Mouse (Mus musculus) hindbrain, embryonic 16.5 days (tissue): ENCODE measurements around the gene Klf12. TPM values are rescaled to one million over a fixed set of nuclear protein-coding genes. Genes with fewer than 3 reads are reported as not detected.
A peak's percentile ranks its signal among the peaks of the same experiment; 100 is the strongest.

Source experiments
- ATAC-seq: fragments of 200-750 bp; cut with Nextera tagmentation; 2 replicates; pipeline ENCODE4 v1.8.0; 2017; ENCODE audit warnings: moderate TSS enrichment, moderate library complexity
- H3K27ac ChIP-seq: fragments of 300-500 bp; sonication (generic); 2 replicates; pipeline ENCODE4 v1.5.1; 2014; ENCODE audit warnings: low read depth, mild to moderate bottlenecking, control low read depth, low read length, moderate library complexity
- H3K27me3 ChIP-seq: fragments of 300-500 bp; sonication (generic); replicated peaks from 2 replicates; pipeline ENCODE4 v1.6.1; 2014; ENCODE audit warnings: low read length; ENCODE audit not compliant: control insufficient read depth, insufficient read depth
- H3K36me3 ChIP-seq: fragments of 300-500 bp; sonication (generic); 2 replicates; pipeline ENCODE4 v1.6.1; 2014; ENCODE audit warnings: mild to moderate bottlenecking, low read length, moderate library complexity, mixed read lengths; ENCODE audit not compliant: control insufficient read depth, insufficient read depth
- H3K4me1 ChIP-seq: fragments of 300-500 bp; sonication (generic); 2 replicates; pipeline ENCODE4 v1.6.1; 2014; ENCODE audit warnings: low read depth, low read length; ENCODE audit not compliant: control insufficient read depth, insufficient read depth
- H3K4me2 ChIP-seq: fragments of 300-500 bp; sonication (generic); 2 replicates; pipeline ENCODE4 v1.6.1; 2014; ENCODE audit warnings: mild to moderate bottlenecking, low read length, control low read depth, moderate library complexity
- H3K4me3 ChIP-seq: fragments of 300-500 bp; sonication (generic); 2 replicates; pipeline ENCODE4 v1.5.1; 2014; ENCODE audit warnings: mild to moderate bottlenecking, low read length, control low read depth, moderate library complexity
- H3K9ac ChIP-seq: fragments of 300-500 bp; sonication (generic); 2 replicates; pipeline ENCODE4 v1.6.1; 2014; ENCODE audit warnings: low read depth, mild to moderate bottlenecking, control low read depth, low read length, moderate library complexity
- H3K9me3 ChIP-seq: fragments of 300-500 bp; sonication (generic); 2 replicates; pipeline ENCODE4 v1.6.1; 2014; ENCODE audit warnings: mild to moderate bottlenecking, low read length, moderate library complexity; ENCODE audit not compliant: control insufficient read depth
- WGBS: fragments of 180-500 bp; shearing (Covaris S2); extraction: QIAGEN DNeasy Blood & Tissue Kit; methylation state at CpG from one replicate; pipeline ENCODE4 v1.1.7; 2014; 5-methylcytosine and 5-hydroxymethylcytosine counted together
- polyA plus RNA-seq: library from polyadenylated mRNA; unstranded; fragments of >200 nt; fragmentation: Nextera tagmentation; extraction: Ambion mirVana; gene quantifications from 2 replicates; pipeline ENCODE4 v1.2.1, GENCODE M21; 2015

The Klf12 gene
- polyA plus RNA-seq, 1 experiment from 2014 or later = 39.9 TPM

GRCm38 (mm10) chr14:99900902-99901301 lies 383.6 kb downstream of the Klf12 start:
- H3K9ac ChIP-seq = no peak overlapping the region
- H3K36me3 ChIP-seq = no peaks in the 10 kb centered on the region
- no peaks in the 10 kb centered on the region for H3K4me1 ChIP-seq
- no peak overlapping the region for H3K4me2 ChIP-seq
- 99% methylated on average over 3 of the region's 3 CpGs for WGBS
- no peaks in the 10 kb centered on the region for H3K9me3 ChIP-seq
- no peak overlapping the region for H3K4me3 ChIP-seq
- H3K27me3 ChIP-seq = no peaks in the 10 kb centered on the region
- ATAC-seq = no peak
- H3K27ac ChIP-seq = no peak overlapping the region

DNA sequence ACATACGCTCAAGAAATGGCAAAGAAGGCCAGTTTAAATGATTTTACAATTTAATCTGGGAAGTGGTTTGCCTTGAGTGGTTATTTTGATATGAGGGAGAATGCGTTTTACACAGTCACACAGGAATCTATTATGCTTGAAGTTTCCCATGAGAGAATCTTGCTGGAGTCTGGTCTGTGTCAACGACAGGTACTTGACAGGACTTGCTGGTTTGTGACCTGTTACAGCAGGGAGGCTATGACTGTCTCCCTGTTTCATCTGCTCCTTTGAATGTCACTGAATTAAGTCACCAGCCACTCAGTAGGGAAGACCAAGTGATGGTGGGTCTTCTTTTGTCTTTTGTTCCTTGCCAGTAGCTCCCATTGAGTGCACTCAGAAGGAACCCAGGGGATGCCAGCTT lies 385.6 kb downstream of the Klf12 start:
- Histone ChIP-seq H3K9me3 (no peaks in the 10 kb centered on the region), H3K4me1 (no peaks in the 10 kb centered on the region), H3K4me3 (no peak overlapping the region), H3K36me3 (no peaks in the 10 kb centered on the region), H3K27ac (no peak overlapping the region), H3K4me2 (no peak overlapping the region), H3K9ac (no peak overlapping the region), H3K27me3 (no peaks in the 10 kb centered on the region)
- 62% methylated on average over 3 of the region's 3 CpGs for WGBS
- no peak for ATAC-seq

DNA sequence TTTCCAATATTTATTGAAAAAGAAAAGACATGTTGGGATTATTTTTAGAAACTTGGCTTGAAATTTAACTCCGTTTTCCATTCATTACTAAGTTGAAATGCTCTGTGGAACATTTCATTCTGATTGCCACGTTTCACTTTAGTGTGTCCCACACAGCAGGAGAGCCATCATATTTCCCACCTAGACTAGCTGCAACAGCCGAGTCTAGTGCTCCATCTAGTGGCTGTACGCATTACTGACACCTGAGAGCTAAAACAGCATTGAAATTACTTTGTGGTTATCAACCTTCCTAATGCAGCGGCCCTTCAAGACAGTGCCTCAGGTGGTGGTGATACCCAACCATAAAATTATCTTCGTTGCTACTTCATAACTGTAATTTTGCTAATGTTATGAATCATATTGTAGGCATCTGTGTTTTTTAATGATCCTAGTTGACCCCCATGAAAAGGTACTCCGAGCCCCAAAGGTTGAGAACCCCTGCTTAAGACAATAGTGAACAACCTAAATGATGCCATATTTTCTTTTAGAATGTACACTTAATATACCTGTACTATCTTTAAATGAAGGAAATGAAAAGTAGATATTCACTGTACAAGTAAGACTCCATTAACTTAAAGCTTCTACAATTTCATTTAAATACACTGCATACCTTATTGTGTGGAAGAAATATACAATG lies 389.6 kb downstream of the Klf12 start:
- no peaks in the 10 kb centered on the region for H3K27me3 ChIP-seq
- H3K36me3 ChIP-seq = no peaks in the 10 kb centered on the region
- H3K9ac ChIP-seq = no peak overlapping the region
- H3K27ac ChIP-seq = no peak overlapping the region
- no peak overlapping the region for H3K4me2 ChIP-seq
- H3K4me3 ChIP-seq = no peak overlapping the region
- H3K9me3 ChIP-seq = no peaks in the 10 kb centered on the region
- peak; percentile 87 for ATAC-seq
- no peaks in the 10 kb centered on the region for H3K4me1 ChIP-seq
- WGBS = 17% methylated on average over 7 of the region's 7 CpGs

GRCm38 (mm10) chr14:99894062-99894461 lies 390.4 kb downstream of the Klf12 start:
- WGBS = 77% methylated on average over 14 of the region's 14 CpGs
- no peaks in the 10 kb centered on the region for H3K27me3 ChIP-seq
- no peak overlapping the region for H3K4me3 ChIP-seq
- no peak overlapping the region for H3K4me2 ChIP-seq
- no peak for ATAC-seq
- H3K9me3 ChIP-seq = no peaks in the 10 kb centered on the region
- H3K4me1 ChIP-seq = no peaks in the 10 kb centered on the region
- no peak overlapping the region for H3K27ac ChIP-seq
- no peak overlapping the region for H3K9ac ChIP-seq
- H3K36me3 ChIP-seq = no peaks in the 10 kb centered on the region

DNA sequence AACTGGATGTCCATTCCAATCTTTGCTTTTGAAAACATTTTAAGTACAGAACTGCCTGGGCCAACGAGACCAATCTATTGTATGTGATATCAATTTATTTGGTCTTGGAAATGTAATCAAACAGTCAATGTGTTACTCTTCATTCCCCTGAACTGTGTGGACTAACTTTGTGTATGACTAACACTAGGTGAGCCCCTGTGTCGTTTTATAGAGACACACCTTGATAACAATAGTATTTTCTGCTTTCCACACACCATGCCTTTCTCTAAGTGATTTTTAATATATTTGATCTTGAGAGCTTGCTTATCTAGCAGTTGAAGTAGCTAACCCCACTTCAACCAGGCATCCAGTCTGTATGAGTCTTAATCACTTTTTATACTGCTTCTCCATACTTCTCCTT lies 398.0 kb downstream of the Klf12 start:
- Histone ChIP-seq H3K4me1 (no peaks in the 10 kb centered on the region), H3K9ac (no peak overlapping the region), H3K36me3 (no peaks in the 10 kb centered on the region), H3K27ac (no peak overlapping the region), H3K4me3 (no peak overlapping the region), H3K4me2 (no peak overlapping the region), H3K27me3 (no peaks in the 10 kb centered on the region), H3K9me3 (no peaks in the 10 kb centered on the region)
- WGBS = 93% methylated on average over 2 of the region's 2 CpGs
- no peak for ATAC-seq

- Histone ChIP-seq H3K36me3 (no peaks in the 10 kb centered on the region), H3K9me3 (no peaks in the 10 kb centered on the region), H3K27me3 (no peaks in the 10 kb centered on the region), H3K9ac (no peak overlapping the region), H3K4me1 (no peaks in the 10 kb centered on the region), H3K4me3 (no peak overlapping the region), H3K27ac (no peak overlapping the region), H3K4me2 (no peak overlapping the region)
- ATAC-seq = no peak; the same call in 1 of the 2 replicates
- 72% methylated on average over 2 of the region's 2 CpGs for WGBS
Observed at GRCm38 (mm10) chr14:99885562-99885961, 398.9 kb downstream of the Klf12 start.

GRCm38 (mm10) chr14:99885128-99885527 lies 399.4 kb downstream of the Klf12 start:
- ATAC-seq = no peak
- Histone ChIP-seq H3K9ac (no peak overlapping the region), H3K4me3 (no peak overlapping the region), H3K4me2 (no peak overlapping the region), H3K27me3 (no peaks in the 10 kb centered on the region), H3K36me3 (no peaks in the 10 kb centered on the region), H3K4me1 (no peaks in the 10 kb centered on the region), H3K27ac (no peak overlapping the region), H3K9me3 (no peaks in the 10 kb centered on the region)
- WGBS = 48% methylated on average over 4 of the region's 4 CpGs

DNA sequence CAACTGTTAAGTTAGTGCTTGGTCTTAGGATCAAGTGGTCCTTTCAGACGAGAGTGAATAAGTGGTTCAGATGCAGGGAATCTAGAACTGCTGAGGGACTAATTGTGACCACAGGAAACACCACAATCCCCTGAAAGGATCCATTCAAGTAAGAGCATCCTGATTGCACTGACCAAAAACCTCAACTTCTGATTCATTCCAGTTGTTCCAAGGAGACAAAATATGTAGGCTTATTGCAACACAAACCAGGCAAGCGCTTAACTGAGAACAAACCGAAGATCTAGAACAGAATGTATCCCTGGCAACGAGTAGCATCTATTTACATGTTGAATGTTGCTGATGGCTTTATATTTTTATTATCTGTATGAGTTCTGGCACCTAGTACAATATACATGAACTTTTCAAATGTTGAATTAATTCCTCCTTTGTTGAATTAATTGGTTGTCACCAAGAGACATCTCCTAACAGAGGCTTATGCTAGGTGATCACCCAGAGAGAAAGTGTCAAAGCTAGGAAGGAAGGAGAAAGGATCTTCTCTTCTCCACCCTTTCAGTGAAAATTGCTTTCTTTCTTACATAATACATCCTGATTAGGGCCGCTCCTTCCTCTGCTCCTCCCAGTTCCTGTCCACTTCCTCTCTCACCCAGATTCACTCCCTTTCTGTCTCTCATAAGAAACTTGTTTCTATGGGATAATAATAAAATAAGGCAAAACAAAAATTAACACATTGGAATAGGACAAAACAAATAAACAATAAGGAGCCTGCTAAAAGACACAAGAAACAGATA lies 407.5 kb downstream of the Klf12 start:
- Histone ChIP-seq H3K9ac (no peak overlapping the region), H3K4me3 (no peak overlapping the region), H3K9me3 (peaks cover 3% of the 10 kb centered on the region), H3K27ac (no peak overlapping the region), H3K36me3 (peaks cover 8% of the 10 kb centered on the region; the same call in 1 of the 2 replicates), H3K4me1 (no peaks in the 10 kb centered on the region), H3K27me3 (no peaks in the 10 kb centered on the region), H3K4me2 (no peak overlapping the region)
- 90% methylated on average over 5 of the region's 5 CpGs for WGBS
- no peak for ATAC-seq

- 85% methylated on average over 5 of the region's 5 CpGs for WGBS
- no peak for ATAC-seq
- no peaks in the 10 kb centered on the region for H3K4me1 ChIP-seq
Observed at GRCm38 (mm10) chr14:99873725-99874124, 410.8 kb downstream of the Klf12 start.

More at GRCm38 (mm10) chr14:99873725-99874124, 410.8 kb downstream of the Klf12 start:
- H3K4me2 ChIP-seq = no peak overlapping the region
- no peaks in the 10 kb centered on the region for H3K27me3 ChIP-seq
- peaks cover 3% of the 10 kb centered on the region for H3K9me3 ChIP-seq
- no peak overlapping the region for H3K27ac ChIP-seq
- H3K9ac ChIP-seq = no peak overlapping the region
- H3K4me3 ChIP-seq = no peak overlapping the region
- peaks cover 8% of the 10 kb centered on the region; the same call in 1 of the 2 replicates for H3K36me3 ChIP-seq
